Mouse (Mus musculus): Measurements from ENCODE around the gene Gm13288. TPM values are rescaled to one million over a fixed set of nuclear protein-coding genes. Genes with fewer than 3 reads are reported as not detected.
"Not testable (repeated sequence)": the region's sequence is repeated elsewhere in the genome, so short reads cannot be mapped to it uniquely, and the experiment has no call there.

Gene Gm13288
- 0.09 TPM in 1 of 2 replicates, not detected in the other for polyA plus RNA-seq (2015; fragmentation: Nextera tagmentation; extraction: Ambion mirVana)

DNA sequence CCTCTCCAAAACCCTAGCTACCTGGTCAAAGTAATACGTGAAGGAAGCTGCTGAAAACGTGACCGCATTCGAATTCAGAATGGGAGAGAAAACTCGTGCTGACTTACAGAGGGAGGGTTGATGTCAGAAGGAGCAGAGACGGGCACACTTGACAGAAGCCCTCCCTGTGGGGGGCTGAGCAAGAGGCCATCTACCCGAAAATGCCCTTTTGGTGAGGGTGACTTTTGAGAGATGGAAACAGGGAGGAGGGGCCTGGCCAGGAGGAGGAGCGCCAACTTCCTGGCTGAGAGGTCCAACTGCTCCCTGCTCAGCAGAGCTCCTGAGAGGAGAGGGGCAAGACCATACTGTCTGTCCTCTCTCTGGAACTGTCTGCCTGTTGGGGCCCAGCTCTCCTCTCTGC is at the start of gene Gm13288:
Gene Gm13288, plus strand, starts transcription at position 301 of the 400 bp plus-strand sequence.
- H3K4me3 ChIP-seq (replicated peaks; ENCODE audit: low read depth, low read length): not testable (repeated sequence)
- WGBS: no CpG with 5 or more reads among the region's 8 CpGs

DNA sequence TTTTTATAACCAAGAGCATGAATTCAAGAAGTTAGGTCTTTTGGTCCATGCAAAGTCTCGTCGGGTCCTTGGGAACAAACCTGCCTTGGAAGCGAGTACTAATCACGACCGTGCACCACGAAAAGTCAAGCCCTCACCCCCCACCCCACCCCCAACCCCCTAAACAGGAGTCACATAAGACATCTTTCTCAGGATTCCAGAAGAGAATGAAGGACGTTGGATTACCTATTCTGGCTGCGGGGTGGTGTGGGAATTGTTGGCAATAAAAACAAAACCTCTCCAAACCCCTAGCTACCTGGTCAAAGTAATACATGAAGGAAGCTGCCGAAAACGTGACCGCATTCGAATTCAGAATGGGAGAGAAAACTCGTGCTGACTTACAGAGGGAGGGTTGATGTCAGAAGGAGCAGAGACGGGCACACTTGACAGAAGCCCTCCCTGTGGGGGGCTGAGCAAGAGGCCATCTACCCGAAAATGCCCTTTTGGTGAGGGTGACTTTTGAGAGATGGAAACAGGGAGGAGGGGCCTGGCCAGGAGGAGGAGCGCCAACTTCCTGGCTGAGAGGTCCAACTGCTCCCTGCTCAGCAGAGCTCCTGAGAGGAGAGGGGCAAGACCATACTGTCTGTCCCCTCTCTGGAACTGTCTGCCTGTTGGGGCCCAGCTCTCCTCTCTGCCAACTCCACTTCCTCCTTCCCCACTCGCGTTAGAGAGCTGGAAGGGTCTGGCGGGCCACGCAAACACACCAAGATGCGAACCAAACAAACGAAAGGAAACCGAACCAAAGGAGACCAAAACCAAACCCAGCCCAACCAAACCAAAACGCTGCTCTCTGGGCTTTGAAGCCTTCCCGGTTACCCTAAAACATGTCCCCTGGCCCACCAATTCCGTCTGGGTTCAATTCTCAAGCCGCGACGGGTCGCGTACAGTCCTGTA is 48.5 kb upstream of the Gm13288 start:
- H3K4me3 ChIP-seq (replicated peaks; ENCODE audit: low read depth, low read length): peak overlapping the region; percentile 46
- H3K4me2 ChIP-seq (ENCODE audit: low read length): peak overlapping the region; percentile 75
- ATAC-seq (replicated peaks; ENCODE audit: low FRiP score, low read depth); H3K27me3 ChIP-seq (ENCODE audit: insufficient read depth, low read length); DNase-seq (ENCODE audit: low spot score); H3K4me1 ChIP-seq (replicated peaks; ENCODE audit: insufficient read depth, low read length); H3K9me3 ChIP-seq (replicated peaks; ENCODE audit: low read length); H3K36me3 ChIP-seq (ENCODE audit: insufficient read depth, low read length): not testable (repeated sequence)
- WGBS: 11% methylated on average over 28 of the region's 31 CpGs
- peak overlapping the region; percentile 65 for H3K9ac ChIP-seq (ENCODE audit: low read depth, low read length)
- peak overlapping the region; percentile 98 for H3K27ac ChIP-seq

More for the DNA sequence above, at the start of gene Gm13288:
- not testable (repeated sequence) for H3K4me1 ChIP-seq (replicated peaks; ENCODE audit: insufficient read depth, low read length); H3K27ac ChIP-seq; H3K9me3 ChIP-seq (replicated peaks; ENCODE audit: low read length); H3K36me3 ChIP-seq (ENCODE audit: insufficient read depth, low read length); ATAC-seq (replicated peaks; ENCODE audit: low FRiP score, low read depth); DNase-seq (ENCODE audit: low spot score); H3K4me2 ChIP-seq (ENCODE audit: low read length); H3K27me3 ChIP-seq (ENCODE audit: insufficient read depth, low read length); H3K9ac ChIP-seq (ENCODE audit: low read depth, low read length)

DNA sequence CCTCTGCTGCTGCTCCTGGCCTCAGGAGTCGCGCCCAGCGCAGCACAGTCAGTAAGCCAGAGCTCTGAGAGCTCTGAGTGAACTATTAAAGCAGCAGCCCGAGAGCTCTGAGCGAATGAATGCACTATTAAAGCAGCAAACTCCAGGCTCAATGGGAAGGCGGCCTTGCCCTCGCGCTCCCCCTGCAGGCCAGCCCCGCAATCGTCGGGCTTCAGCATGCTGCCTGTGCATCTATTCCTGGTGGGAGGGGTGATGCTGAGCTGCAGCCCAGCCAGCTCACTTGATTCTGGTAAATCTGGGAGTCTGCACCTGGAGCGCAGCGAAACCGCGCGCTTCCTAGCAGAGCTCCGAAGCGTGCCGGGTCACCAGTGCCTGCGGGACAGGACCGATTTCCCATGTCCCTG is 47.7 kb upstream of the Gm13288 start:
- H3K36me3 ChIP-seq (ENCODE audit: insufficient read depth, low read length); H3K9me3 ChIP-seq (replicated peaks; ENCODE audit: low read length); H3K27me3 ChIP-seq (ENCODE audit: insufficient read depth, low read length); H3K4me1 ChIP-seq (replicated peaks; ENCODE audit: insufficient read depth, low read length): not testable (repeated sequence)
- Histone ChIP-seq H3K9ac (ENCODE audit: low read depth, low read length) (peak overlapping the region; percentile 65), H3K4me3 (replicated peaks; ENCODE audit: low read depth, low read length) (peak overlapping the region; percentile 46), H3K4me2 (ENCODE audit: low read length) (peak overlapping the region; percentile 75), H3K27ac (peak overlapping the region; percentile 98)
- TF ChIP-seq CTCF (IDR thresholded peaks at IDR 0.05; ENCODE audit: low read depth): peak; percentile 71
- under 1% methylated on average over 11 of the region's 21 CpGs for WGBS
- DNase-seq (ENCODE audit: low spot score) (peak; percentile 96), ATAC-seq (replicated peaks; ENCODE audit: low FRiP score, low read depth) (peak; percentile 100)

DNA sequence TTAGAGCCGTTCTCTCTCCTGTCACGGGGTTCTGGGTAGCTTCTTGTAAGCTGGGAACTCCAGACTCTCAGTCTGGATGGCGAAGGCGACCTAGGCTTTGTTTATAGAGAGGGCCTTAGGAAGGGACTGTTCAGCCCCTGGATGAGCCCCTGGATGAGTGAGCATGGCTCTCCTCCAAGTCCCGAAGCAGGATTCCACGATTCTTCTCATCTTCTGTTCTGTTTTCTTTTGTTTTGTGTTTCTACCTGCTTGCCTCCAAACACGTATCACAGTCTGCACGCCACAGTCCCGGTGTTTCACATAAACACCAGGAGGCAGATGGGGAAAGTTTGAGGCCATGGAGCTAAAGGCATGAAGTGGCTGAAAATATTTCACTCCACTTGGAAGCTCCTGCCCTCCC is 46.6 kb upstream of the Gm13288 start:
- not testable (repeated sequence) for H3K4me2 ChIP-seq (ENCODE audit: low read length); DNase-seq (ENCODE audit: low spot score); H3K27me3 ChIP-seq (ENCODE audit: insufficient read depth, low read length); H3K27ac ChIP-seq; H3K36me3 ChIP-seq (ENCODE audit: insufficient read depth, low read length); H3K9ac ChIP-seq (ENCODE audit: low read depth, low read length); H3K9me3 ChIP-seq (replicated peaks; ENCODE audit: low read length); H3K4me3 ChIP-seq (replicated peaks; ENCODE audit: low read depth, low read length); H3K4me1 ChIP-seq (replicated peaks; ENCODE audit: insufficient read depth, low read length); ATAC-seq (replicated peaks; ENCODE audit: low FRiP score, low read depth)
- whole genome bisulfite sequencing: 87% methylated on average over 8 of the region's 9 CpGs

- H3K4me1 ChIP-seq (replicated peaks; ENCODE audit: insufficient read depth, low read length); H3K9ac ChIP-seq (ENCODE audit: low read depth, low read length); H3K27me3 ChIP-seq (ENCODE audit: insufficient read depth, low read length); DNase-seq (ENCODE audit: low spot score); H3K9me3 ChIP-seq (replicated peaks; ENCODE audit: low read length); ATAC-seq (replicated peaks; ENCODE audit: low FRiP score, low read depth); H3K36me3 ChIP-seq (ENCODE audit: insufficient read depth, low read length): not testable (repeated sequence)
- Histone ChIP-seq H3K4me2 (ENCODE audit: low read length) (peak within 1 kb of the TSS; percentile 34; the same call in 1 of the 2 replicates), H3K4me3 (replicated peaks; ENCODE audit: low read depth, low read length) (peak within 1 kb of the TSS; percentile 16; the same call in 1 of the 2 replicates), H3K27ac (peak within 1 kb of the TSS; percentile 73)
- 20% methylated on average over 7 of the region's 14 CpGs for WGBS
Measured at GRCm38 (mm10) chr4:88759610-88760268, 45.6 kb upstream of the Gm13288 start, which contains the start of gene Gm13283. Gm13283 (plus strand) TSS chr4:88760119.

- not testable (repeated sequence) for H3K9me3 ChIP-seq (replicated peaks; ENCODE audit: low read length); H3K4me1 ChIP-seq (replicated peaks; ENCODE audit: insufficient read depth, low read length); H3K27me3 ChIP-seq (ENCODE audit: insufficient read depth, low read length); H3K36me3 ChIP-seq (ENCODE audit: insufficient read depth, low read length); H3K9ac ChIP-seq (ENCODE audit: low read depth, low read length); ATAC-seq (replicated peaks; ENCODE audit: low FRiP score, low read depth)
- TF ChIP-seq CTCF (IDR thresholded peaks at IDR 0.05; ENCODE audit: low read depth): peak; percentile 72
- WGBS: under 1% methylated on average over 24 of the region's 28 CpGs
- Histone ChIP-seq H3K4me2 (ENCODE audit: low read length) (peak overlapping the region; percentile 34; the same call in 1 of the 2 replicates), H3K4me3 (replicated peaks; ENCODE audit: low read depth, low read length) (peak overlapping the region; percentile 16; the same call in 1 of the 2 replicates), H3K27ac (peak overlapping the region; percentile 73)
- DNase-seq (ENCODE audit: low spot score): peak; percentile 93
Measured at GRCm38 (mm10) chr4:88760431-88760830, 44.9 kb upstream of the Gm13288 start.
